Mouse (Mus musculus): ENCODE data around the gene Sec14l1. TPM values are rescaled to one million over a fixed set of nuclear protein-coding genes. Genes with fewer than 3 reads are reported as not detected.
A peak's percentile ranks its signal among the peaks of the same experiment; 100 is the strongest.

The Sec14l1 gene
- total RNA-seq, 2 experiments from 2014 or later, result 171 to 174 TPM

DNA sequence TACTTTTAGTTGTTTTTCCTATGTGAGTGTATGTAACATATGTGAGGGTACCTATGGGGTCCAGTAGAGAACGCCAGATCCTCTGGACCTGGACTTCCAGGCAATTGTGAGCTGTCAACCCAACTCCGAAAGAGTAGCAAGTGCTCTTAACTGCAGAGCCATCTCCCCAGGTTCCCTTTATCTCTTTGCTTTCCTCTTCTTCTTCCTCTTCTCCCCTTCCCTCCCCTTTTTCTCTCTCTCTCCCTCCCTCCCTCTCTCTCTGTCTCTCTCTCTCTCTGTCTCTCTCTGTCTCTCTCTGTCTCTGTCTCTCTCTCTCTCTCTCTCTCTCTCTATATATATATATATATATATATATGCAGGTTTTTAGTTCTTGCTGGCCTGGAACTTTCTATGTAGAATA is 7.1 kb upstream of the Sec14l1 start:
- no peak for DNase-seq (ENCODE audit: low spot score in 2 of 2)

DNA sequence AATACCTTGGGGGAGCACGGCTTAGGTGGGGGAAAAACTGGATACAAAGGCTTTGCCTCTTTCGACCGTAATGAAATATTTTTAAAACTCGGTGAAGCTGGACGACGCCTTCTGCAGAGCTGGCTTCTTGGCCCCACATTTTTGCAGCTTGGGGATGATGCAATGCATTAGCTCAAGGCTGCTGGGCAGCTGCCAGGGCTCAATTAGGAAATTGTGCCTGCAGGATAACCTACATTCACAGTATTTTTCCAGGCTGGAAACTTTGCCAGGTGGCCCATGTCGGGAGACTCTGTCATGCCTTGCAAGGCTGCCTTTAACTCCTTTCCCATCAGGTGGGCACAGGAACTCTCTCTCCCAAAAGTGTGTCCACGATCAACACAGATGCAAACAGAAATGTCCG is 6.4 kb upstream of the Sec14l1 start:
- DNase-seq (ENCODE audit: low spot score in 2 of 2), result no peak

GRCm38 (mm10) chr11:117109179-117109954 is 5.6 kb upstream of the Sec14l1 start:
- DNase-seq (ENCODE audit: low spot score in 2 of 2), result no peak

- DNase-seq (ENCODE audit: low spot score in 2 of 2), result no peak
These were observed 2.9 kb upstream of the Sec14l1 start for GRCm38 (mm10) chr11:117111967-117112648.

DNA sequence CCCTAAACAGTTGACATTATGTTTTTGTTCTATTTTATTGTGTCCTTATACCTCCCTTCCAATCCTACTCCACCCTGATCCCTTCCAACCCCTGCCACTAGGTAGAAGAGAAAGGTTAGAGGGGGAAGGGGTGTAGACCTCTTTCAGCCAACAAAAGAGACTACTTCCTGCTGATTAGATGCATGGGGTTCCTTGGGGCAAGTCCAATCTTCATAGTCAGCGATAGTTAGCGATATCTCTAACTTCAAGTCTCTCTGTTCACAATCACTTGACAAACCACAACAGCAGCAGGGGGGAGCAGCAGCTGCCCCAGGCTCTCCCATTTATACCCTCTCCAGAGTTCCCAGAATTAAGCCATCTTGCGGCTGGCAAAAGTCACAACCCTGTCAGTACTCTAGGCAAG is 2.3 kb upstream of the Sec14l1 start:
- DNase-seq (ENCODE audit: low spot score in 2 of 2), result no peak

DNA sequence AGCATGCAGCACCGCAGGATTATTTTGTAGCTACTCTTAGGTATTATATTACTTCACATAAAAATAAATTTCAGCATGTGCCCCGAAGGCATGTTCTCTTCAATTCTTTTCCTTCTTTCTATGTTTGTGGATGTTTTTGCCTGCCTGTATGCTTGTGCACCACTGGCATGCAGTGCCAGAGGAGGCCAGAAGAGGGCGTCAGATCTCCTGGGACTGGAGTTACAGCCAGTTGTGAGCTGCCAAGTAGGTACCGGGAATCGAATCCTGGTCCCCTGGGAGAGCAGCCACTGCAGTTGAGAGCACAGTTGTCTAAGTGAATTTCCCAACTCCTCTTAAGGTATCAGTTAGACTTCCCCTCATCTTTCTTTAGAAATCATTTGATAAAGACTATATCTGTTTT is 1.6 kb upstream of the Sec14l1 start:
- DNase-seq (ENCODE audit: low spot score in 2 of 2), result no peak

DNA sequence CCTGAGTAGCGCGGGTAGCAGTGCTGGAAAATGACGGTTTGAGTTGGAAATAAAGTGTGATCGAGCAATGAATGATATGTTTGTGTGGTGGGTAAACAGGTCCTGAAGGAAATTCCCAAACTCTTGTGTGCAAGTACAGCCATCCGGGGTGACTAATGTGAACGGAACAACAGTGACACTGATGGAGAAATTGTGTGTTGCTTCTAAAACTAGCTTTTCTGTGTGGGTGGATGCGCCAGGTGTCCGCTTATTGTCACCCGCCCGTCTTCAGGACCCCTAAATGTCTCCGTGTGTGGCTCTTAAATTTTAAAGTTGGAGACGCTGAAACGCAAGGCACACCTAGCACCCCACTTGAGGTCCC is 757 bp upstream of the Sec14l1 start:
- no peak for DNase-seq (ENCODE audit: low spot score in 2 of 2)

GRCm38 (mm10) chr11:117115346-117116219 is 615 bp downstream of the Sec14l1 start:
- DNase-seq (ENCODE audit: low spot score in 2 of 2), result peak in 1 of 2 experiments; percentile 76

GRCm38 (mm10) chr11:117116350-117117303 is 1.7 kb downstream of the Sec14l1 start:
- DNase-seq (ENCODE audit: low spot score in 2 of 2), result no peak

DNA sequence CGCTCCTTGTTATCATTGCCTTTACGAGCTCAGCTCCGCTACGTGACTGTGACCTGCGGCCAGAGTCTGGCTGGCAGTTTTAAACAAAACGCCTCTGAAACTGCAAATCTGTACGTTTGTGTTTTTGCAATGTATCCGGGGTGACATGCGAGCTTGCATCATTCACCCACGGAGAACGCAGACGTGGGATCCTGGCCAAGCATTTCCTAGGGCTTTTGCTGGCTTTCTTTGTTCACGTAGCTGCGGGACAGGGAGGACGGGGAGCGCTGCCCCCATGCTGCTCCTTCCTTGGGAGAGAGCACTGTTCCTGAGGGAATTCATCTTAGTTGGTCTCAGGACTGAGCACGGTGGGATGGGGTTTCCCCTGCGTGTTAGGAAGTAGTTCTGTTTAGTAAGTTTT is 2.4 kb downstream of the Sec14l1 start:
- DNase-seq (ENCODE audit: low spot score in 2 of 2), result no peak

DNA sequence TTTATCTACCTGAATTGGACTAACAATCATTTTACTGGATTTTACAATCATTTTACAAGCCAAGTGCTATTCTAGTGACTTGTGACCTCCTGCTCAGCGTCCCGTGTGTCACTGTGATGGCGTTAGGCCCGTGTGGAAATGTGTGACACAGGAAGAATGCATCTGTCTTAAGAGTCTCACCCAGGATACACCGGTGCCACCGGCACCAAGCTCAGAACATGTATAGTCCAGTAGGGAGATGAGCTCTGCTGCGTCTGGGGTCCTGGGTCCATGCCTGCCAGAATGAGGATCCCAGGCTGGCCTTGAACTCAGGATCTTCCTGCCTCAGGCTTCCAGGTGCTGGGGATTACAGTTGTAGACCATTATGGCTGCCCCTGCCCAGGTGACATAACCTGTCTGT is 2.8 kb downstream of the Sec14l1 start:
- DNase-seq (ENCODE audit: low spot score in 2 of 2), result no peak

GRCm38 (mm10) chr11:117118248-117118647 is 3.3 kb downstream of the Sec14l1 start:
- DNase-seq (ENCODE audit: low spot score in 2 of 2), result no peak

GRCm38 (mm10) chr11:117118721-117119321 is 3.9 kb downstream of the Sec14l1 start:
- DNase-seq (ENCODE audit: low spot score in 2 of 2), result peak in 1 of 2 experiments; percentile 68

DNA sequence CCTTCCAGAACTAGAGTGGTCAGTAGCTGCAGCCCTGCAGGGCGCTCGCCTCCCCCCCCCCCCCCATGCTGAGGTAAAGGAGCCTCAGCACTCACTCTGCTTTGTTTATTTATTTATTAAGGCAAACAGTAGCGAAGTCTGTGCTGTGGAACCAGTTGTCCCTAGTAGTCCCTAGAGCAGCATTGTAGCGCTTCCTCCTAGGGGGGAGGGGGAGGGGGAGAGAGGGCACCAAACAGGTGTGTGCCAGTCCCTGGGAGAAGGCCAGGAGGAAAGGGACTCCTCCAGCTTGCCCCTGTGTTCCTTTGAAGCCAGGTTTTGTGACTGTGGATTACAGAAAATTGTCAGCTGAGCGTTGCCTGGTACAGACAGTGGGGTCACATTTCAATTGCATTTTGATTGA is 4.8 kb downstream of the Sec14l1 start:
- no peak for DNase-seq (ENCODE audit: low spot score in 2 of 2)

- DNase-seq (ENCODE audit: low spot score in 2 of 2), result no peak
These were observed 5.6 kb downstream of the Sec14l1 start for GRCm38 (mm10) chr11:117120285-117121163.

DNA sequence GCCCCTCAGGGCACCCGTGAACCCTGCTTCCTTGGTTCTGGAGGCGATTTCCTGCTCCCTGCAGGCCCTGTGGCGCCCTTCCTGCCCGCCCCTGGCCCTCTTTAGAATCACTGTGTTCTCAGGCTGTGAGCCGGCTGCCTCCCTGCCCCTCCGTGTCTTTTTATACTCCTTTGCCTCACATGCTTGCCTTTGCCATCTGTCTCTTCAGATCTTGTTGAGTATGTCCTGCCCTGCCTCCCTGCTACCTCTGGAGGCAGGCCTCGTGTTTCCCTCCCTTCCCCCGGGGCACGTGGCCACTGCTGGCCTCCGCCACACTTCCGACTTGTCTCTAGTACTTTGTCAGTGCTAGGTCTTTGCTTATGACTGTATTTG is 6.2 kb downstream of the Sec14l1 start:
- no peak for DNase-seq (ENCODE audit: low spot score in 2 of 2)

DNA sequence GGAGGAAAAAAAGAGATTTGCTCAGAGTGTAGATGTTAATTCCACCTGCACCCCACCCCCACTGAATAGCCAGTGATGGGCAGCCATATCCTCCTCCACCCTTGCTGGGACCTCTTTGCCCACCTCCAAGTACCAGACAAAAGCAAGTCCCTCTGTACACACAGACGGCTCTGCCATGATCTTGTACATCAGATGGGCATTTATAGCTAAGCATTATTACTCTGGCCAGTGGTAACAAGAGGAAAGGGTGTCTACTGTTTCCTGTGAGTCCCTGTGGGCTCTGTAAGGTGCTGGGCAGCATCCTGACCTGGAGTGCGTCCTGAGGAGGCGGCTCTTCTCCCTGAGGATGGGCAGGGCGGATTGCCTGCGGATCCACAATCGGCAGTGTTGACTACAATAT is 7.0 kb downstream of the Sec14l1 start:
- DNase-seq (ENCODE audit: low spot score in 2 of 2), result no peak

DNA sequence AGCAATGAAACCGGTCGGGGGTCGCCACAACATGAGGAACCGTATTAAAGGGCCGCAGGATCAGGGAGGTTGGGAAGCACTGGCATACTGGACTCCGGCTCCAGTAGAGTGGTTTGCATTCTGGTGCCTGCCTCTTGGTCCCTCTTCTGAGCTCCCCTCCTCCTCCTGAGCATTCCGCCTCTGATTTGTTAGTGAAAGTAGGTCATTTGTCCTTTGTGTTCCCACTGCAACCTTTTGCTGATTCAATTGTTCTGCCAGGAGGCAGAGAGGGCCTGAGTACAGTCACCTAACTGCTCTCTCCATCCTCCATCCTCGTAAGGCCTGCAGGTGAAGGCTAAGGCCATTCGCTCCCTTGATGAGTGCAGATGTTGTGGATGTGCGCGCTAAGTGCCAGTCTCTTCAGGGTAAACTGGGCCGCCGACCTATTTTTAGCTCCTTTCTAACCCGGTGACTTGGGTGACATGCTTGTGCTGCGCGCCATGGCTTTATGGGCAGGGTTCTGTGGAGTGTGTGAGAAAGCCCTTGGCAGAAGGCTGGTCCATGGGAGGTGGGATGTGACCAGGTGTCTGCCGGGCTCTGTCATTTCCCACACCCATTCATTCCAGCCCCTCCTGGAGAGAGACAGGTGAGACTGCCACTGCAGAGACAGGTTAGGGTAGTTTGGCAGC is 8.6 kb downstream of the Sec14l1 start:
- no peak for DNase-seq (ENCODE audit: low spot score in 2 of 2)

DNA sequence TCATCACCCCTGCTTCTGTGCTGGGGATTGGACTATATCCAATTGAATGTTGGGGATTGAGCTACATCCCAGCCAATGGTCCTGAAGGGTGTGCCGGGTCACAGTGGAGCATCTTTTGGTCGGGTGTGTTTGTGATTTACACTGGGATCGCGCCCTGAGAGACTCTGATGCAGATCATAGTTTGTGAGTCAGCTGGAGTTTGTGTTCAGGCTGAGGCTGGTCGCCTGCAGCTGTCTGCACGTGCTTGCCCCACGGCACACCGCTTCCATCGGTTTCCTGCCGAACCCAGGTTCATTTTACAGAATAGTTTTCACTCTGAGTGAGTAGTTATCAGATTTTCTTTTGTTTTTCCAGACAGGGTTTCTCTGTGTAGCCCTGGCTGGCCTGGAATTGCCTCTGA is 9.6 kb downstream of the Sec14l1 start:
- no peak for DNase-seq (ENCODE audit: low spot score in 2 of 2)

Measured in layer of hippocampus, postnatal 14 days (tissue).